Mouse (Mus musculus): ENCODE measurements around the gene E330017A01Rik.

DNA sequence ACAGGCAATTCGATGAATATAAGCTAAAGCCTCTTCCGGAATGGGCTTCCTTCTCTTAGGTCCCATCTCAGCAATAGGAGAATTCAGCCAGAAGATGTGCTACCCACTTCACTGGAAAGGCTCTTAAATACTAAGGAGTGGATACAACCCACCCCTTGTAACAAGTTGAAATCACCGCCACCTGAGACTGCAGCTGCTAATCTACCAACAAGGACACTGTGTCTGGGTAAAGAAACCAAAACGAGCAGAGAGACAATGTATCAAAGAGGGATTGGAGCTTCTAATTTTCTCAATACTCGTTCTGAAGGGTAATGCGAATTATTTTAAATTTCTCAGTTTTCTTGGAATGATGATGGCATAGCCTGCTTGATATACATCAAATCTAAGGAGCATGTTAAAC is 21.7 kb downstream of the E330017A01Rik start, which contains the start of gene Gm813:
- TF ChIP-seq CTCF (IDR thresholded peaks at IDR 0.05; ENCODE audit: extremely low read depth, insufficient read depth, low read length) (no peak), POLR2A (IDR thresholded peaks at IDR 0.05; ENCODE audit: extremely low read depth, insufficient read depth, low read length) (no peak)

All from cortical plate, adult 2 months (tissue).